Mouse (Mus musculus) myocyte (in vitro differentiated cells): Measurements from ENCODE around the gene Gper1. TPM values are rescaled to one million over a fixed set of nuclear protein-coding genes. Genes with fewer than 3 reads are reported as not detected.

Experiments used
- H3K27me3 ChIP-seq: one replicate; pipeline ENCODE4 v1.6.1; 2011; ENCODE audit not compliant: control insufficient read depth, insufficient read depth, insufficient read length
- H3K36me3 ChIP-seq: one replicate; pipeline ENCODE4 v1.6.1; 2011; ENCODE audit not compliant: control insufficient read depth, insufficient read depth
- H3K4me2 ChIP-seq: one replicate; pipeline ENCODE4 v1.6.1; 2011; ENCODE audit warnings: low read depth, control low read depth
- H3K4me3 ChIP-seq: one replicate; pipeline ENCODE4 v1.5.1; 2011; ENCODE audit warnings: mild to moderate bottlenecking, control low read depth, moderate library complexity
- H3K79me2 ChIP-seq: one replicate; pipeline ENCODE4 v1.6.1; 2011; ENCODE audit not compliant: control insufficient read depth, insufficient read depth
- H3ac ChIP-seq: one replicate; pipeline ENCODE4 v1.6.1; 2011; ENCODE audit not compliant: control insufficient read depth, insufficient read length
- CEBPB ChIP-seq: IDR thresholded peaks from 2 replicates; pipeline ENCODE4 v1.6.1; 2011; ENCODE audit warnings: mild to moderate bottlenecking, moderate library complexity; ENCODE audit not compliant: poor library complexity, insufficient read depth, severe bottlenecking
- E2F4 ChIP-seq: IDR thresholded peaks from one replicate; pipeline ENCODE4 v1.6.1; 2011; ENCODE audit warnings: mild to moderate bottlenecking, control low read depth, moderate library complexity; ENCODE audit not compliant: insufficient read depth
- MAX ChIP-seq: IDR thresholded peaks from one replicate; pipeline ENCODE4 v1.6.1; 2011; ENCODE audit warnings: low read depth, mild to moderate bottlenecking, control low read depth
- MYOD1 ChIP-seq, 3 experiments: IDR thresholded peaks; one replicate each; pipeline ENCODE4 v1.6.1; 2011; ENCODE audit warnings: control low read depth in 2 of 3, low read depth in 2 of 3, mild to moderate bottlenecking in 2 of 3, moderate library complexity in 1 of 3; ENCODE audit not compliant: insufficient read length in 2 of 3, control insufficient read depth in 1 of 3
- MYOG ChIP-seq, 3 experiments: IDR thresholded peaks; one replicate each; pipeline ENCODE4 v1.6.1; 2011; ENCODE audit warnings: control low read depth in 2 of 3, low read depth in 2 of 3, mild to moderate bottlenecking in 2 of 3; ENCODE audit not compliant: insufficient read length in 2 of 3, control insufficient read depth in 1 of 3, insufficient read depth in 1 of 3
- POLR2A ChIP-seq: IDR thresholded peaks from one replicate; pipeline ENCODE4 v1.6.1; 2011; ENCODE audit warnings: low read depth, mild to moderate bottlenecking, control low read depth, moderate library complexity; ENCODE audit not compliant: insufficient read length
- POLR2AphosphoS2 ChIP-seq: IDR thresholded peaks from one replicate; pipeline ENCODE4 v1.6.1; 2011; ENCODE audit warnings: low read depth, control low read depth; ENCODE audit not compliant: insufficient read length
- REST ChIP-seq: IDR thresholded peaks from one replicate; pipeline ENCODE4 v1.6.1; 2011; ENCODE audit warnings: mild to moderate bottlenecking, control low read depth, moderate library complexity; ENCODE audit not compliant: insufficient read depth, insufficient read length
- SRF ChIP-seq: IDR thresholded peaks from one replicate; pipeline ENCODE4 v1.6.1; 2011; ENCODE audit warnings: low read depth; ENCODE audit not compliant: control insufficient read depth, insufficient read length
- TCF12 ChIP-seq: IDR thresholded peaks from one replicate; pipeline ENCODE4 v1.6.1; 2011; ENCODE audit warnings: mild to moderate bottlenecking, control low read depth; ENCODE audit not compliant: poor library complexity, insufficient read depth, severe bottlenecking
- TCF3 ChIP-seq: IDR thresholded peaks from one replicate; pipeline ENCODE4 v1.6.1; 2011; ENCODE audit warnings: low read depth, control low read depth; ENCODE audit not compliant: insufficient read length
- USF1 ChIP-seq: IDR thresholded peaks from one replicate; pipeline ENCODE4 v1.6.1; 2011; ENCODE audit warnings: low read depth, mild to moderate bottlenecking, control low read depth, moderate library complexity
- polyA plus RNA-seq: library from polyadenylated mRNA; unstranded; fragments of >200 nt; fragmentation: generic; extraction: Trizol; gene quantifications from one replicate; pipeline ENCODE4 v1.2.1, GENCODE M21; 2012; ENCODE audit warnings: missing spikeins

Gper1 gene
- polyA plus RNA-seq, 1 experiment = 9.2 TPM

GRCm38 (mm10) chr5:139464874-139465273, 41.9 kb downstream of the Gper1 start:
- H3K27me3 ChIP-seq = no peaks in the 10 kb centered on the region
- no peaks in the 10 kb centered on the region for H3K79me2 ChIP-seq
- H3ac ChIP-seq = no peak overlapping the region
- no peak overlapping the region for H3K4me3 ChIP-seq
- no peaks in the 10 kb centered on the region for H3K36me3 ChIP-seq
- no peak overlapping the region for H3K4me2 ChIP-seq
- TF ChIP-seq CEBPB = no peak

- Histone ChIP-seq H3K4me3 (no peak overlapping the region), H3K79me2 (no peaks in the 10 kb centered on the region), H3K27me3 (no peaks in the 10 kb centered on the region), H3K4me2 (no peak overlapping the region), H3K36me3 (no peaks in the 10 kb centered on the region), H3ac (no peak overlapping the region)
- no peak for TF ChIP-seq E2F4
- TF ChIP-seq MYOD1 (IDR thresholded peaks at IDR 0.05; ENCODE audit: control insufficient read depth in 1 of 3, insufficient read length in 2 of 3, low read depth in 2 of 3) = no peak
- TF ChIP-seq POLR2AphosphoS2 = no peak
- no peak for TF ChIP-seq TCF12
- TF ChIP-seq REST = no peak
- TF ChIP-seq CEBPB = no peak
- TF ChIP-seq MAX = no peak
- TF ChIP-seq MYOG (IDR thresholded peaks at IDR 0.05; ENCODE audit: control insufficient read depth in 1 of 3, insufficient read depth in 1 of 3, insufficient read length in 2 of 3, low read depth in 2 of 3) = no peak
- TF ChIP-seq SRF = no peak
- TF ChIP-seq USF1 = no peak
- TF ChIP-seq TCF3 = no peak
- TF ChIP-seq POLR2A = no peak
Measured at GRCm38 (mm10) chr5:139466373-139466772, 43.4 kb downstream of the Gper1 start.

- no peak overlapping the region for H3K4me2 ChIP-seq
- no peak for TF ChIP-seq TCF12
- TF ChIP-seq USF1 = no peak
- TF ChIP-seq REST = no peak
- no peak for TF ChIP-seq TCF3
- TF ChIP-seq POLR2A = no peak
- H3K36me3 ChIP-seq = peaks cover 4% of the 10 kb centered on the region
- H3K4me3 ChIP-seq = no peak overlapping the region
- H3K27me3 ChIP-seq = no peaks in the 10 kb centered on the region
- no peaks in the 10 kb centered on the region for H3K79me2 ChIP-seq
- H3ac ChIP-seq = no peak overlapping the region
Measured at GRCm38 (mm10) chr5:139466801-139467200, 43.9 kb downstream of the Gper1 start.

- TF ChIP-seq MAX (no peak), MYOD1 (IDR thresholded peaks at IDR 0.05; ENCODE audit: control insufficient read depth in 1 of 3, insufficient read length in 2 of 3, low read depth in 2 of 3) (no peak), TCF3 (no peak), POLR2A (no peak), POLR2AphosphoS2 (no peak), REST (no peak), TCF12 (no peak), SRF (no peak), CEBPB (no peak), E2F4 (no peak), USF1 (no peak)
- Histone ChIP-seq H3K4me3 (no peak overlapping the region), H3K4me2 (no peak overlapping the region), H3ac (no peak overlapping the region), H3K79me2 (no peaks in the 10 kb centered on the region), H3K27me3 (no peaks in the 10 kb centered on the region), H3K36me3 (peaks cover 13% of the 10 kb centered on the region)
Measured at GRCm38 (mm10) chr5:139467998-139468397, 45.0 kb downstream of the Gper1 start.

- TF ChIP-seq MYOD1 (IDR thresholded peaks at IDR 0.05; ENCODE audit: control insufficient read depth in 1 of 3, insufficient read length in 2 of 3, low read depth in 2 of 3) (no peak), TCF3 (no peak)
- Histone ChIP-seq H3K4me2 (no peak overlapping the region), H3K79me2 (no peaks in the 10 kb centered on the region), H3K36me3 (peaks cover 13% of the 10 kb centered on the region), H3ac (no peak overlapping the region), H3K27me3 (no peaks in the 10 kb centered on the region), H3K4me3 (no peak overlapping the region)
Measured at GRCm38 (mm10) chr5:139474741-139475140, 51.8 kb downstream of the Gper1 start.

Other genes starting within 250 kb of the Gper1 start
- gene Sun1, start 222.5 kb upstream of the Gper1 start, polyA plus RNA-seq = 65.5 TPM
- gene Get4, start 170.8 kb upstream of the Gper1 start, polyA plus RNA-seq = 106 TPM
- 0.04 TPM for gene Adap1, start 97.5 kb upstream of the Gper1 start, polyA plus RNA-seq
- 66.0 TPM for gene Cox19, start 71.7 kb upstream of the Gper1 start, polyA plus RNA-seq
- gene Cyp2w1, start 70.5 kb upstream of the Gper1 start, polyA plus RNA-seq = not detected
- gene Gpr146, start 45.5 kb upstream of the Gper1 start, polyA plus RNA-seq = 11.7 TPM
- 0.25 TPM for gene C130050O18Rik, start 17.9 kb upstream of the Gper1 start, polyA plus RNA-seq
- 16.4 TPM for gene 3110082I17Rik, start 37.4 kb downstream of the Gper1 start, polyA plus RNA-seq
- 15.0 TPM for gene Zfand2a, start 61.4 kb downstream of the Gper1 start, polyA plus RNA-seq
- not detected for gene Uncx, start 120.3 kb downstream of the Gper1 start, polyA plus RNA-seq